Mouse (Mus musculus) MEL-GATA-1-ER (cell line): ENCODE measurements around the gene Actl9.
A peak's percentile ranks its signal among the peaks of the same experiment; 100 is the strongest.

ENCODE experiments used
- DNase-seq: peaks from one replicate; pipeline ENCODE4 v3.0.0-alpha.2; 2012; ENCODE audit warnings: low read depth; ENCODE audit errors: extremely low read depth

The Actl9 gene

GRCm38 (mm10) chr17:33432019-33432946 is at the start of gene Actl9:
Gene Actl9, plus strand, starts transcription at chr17:33432896.
- DNase-seq: no peak

GRCm38 (mm10) chr17:33385705-33386104 is 47.0 kb upstream of the Actl9 start:
- DNase-seq: no peak

- no peak for DNase-seq
Observed at GRCm38 (mm10) chr17:33392271-33392670, 40.4 kb upstream of the Actl9 start.

GRCm38 (mm10) chr17:33394182-33395034 is 38.3 kb upstream of the Actl9 start, which contains the start of gene Zfp101:
Gene Zfp101, minus strand, starts transcription at chr17:33394641.
- DNase-seq: peak; percentile 97

GRCm38 (mm10) chr17:33439148-33439547 is 6.5 kb downstream of the Actl9 start:
- peak; percentile 39 for DNase-seq

GRCm38 (mm10) chr17:33439922-33440321 is 7.2 kb downstream of the Actl9 start:
- DNase-seq: no peak

- DNase-seq: no peak
Observed at GRCm38 (mm10) chr17:33441159-33441558, 8.5 kb downstream of the Actl9 start.

- no peak for DNase-seq
Observed at GRCm38 (mm10) chr17:33456631-33457030, 23.9 kb downstream of the Actl9 start.

- no peak for DNase-seq
Observed at GRCm38 (mm10) chr17:33471206-33471605, 38.5 kb downstream of the Actl9 start.
